Mouse (Mus musculus) heart, postnatal 14 days (tissue): ENCODE data around the gene Cd40lg. TPM values are rescaled to one million over a fixed set of nuclear protein-coding genes. Genes with fewer than 3 reads are reported as not detected.
A peak's percentile ranks its signal among the peaks of the same experiment; 100 is the strongest.

Experiments
- DNase-seq, 2 experiments: peaks; one replicate each; pipeline ENCODE4 v3.0.0; 2021 to 2022
- intact Hi-C: fragments of 180-260 bp; cut with DNase I; formaldehyde crosslinking; loops from one replicate; pipeline ENCODE4 v1.15.1; 2025
- long read RNA-seq, 2 experiments: library from polyadenylated mRNA; stranded (forward); transcript quantifications; one replicate each; pipeline ENCODE4 v2.0.0; 2021
- total RNA-seq, 2 experiments: library from RNA; stranded (reverse); gene quantifications; 2 replicates each; pipeline ENCODE4 v1.2.3; 2021

Gene Cd40lg
- under 1 TPM in 1 of 2 experiments, not detected in 1; 0.17 TPM for total RNA-seq
- long read RNA-seq, experiment 1, result 0 reads
- long read RNA-seq, experiment 2, result 0 reads

- intact Hi-C loops, result no loop called here
- no peak for DNase-seq
Measured at GRCm38 (mm10) chrX:57211876-57212275, at the start of gene Cd40lg. Gene Cd40lg (plus strand): TSS chrX:57212143.

- intact Hi-C loops, result no loop called here
- no peak for DNase-seq
Measured at GRCm38 (mm10) chrX:57166549-57166948, 45.4 kb upstream of the Cd40lg start.

- no peak for DNase-seq
- intact Hi-C loops, result no loop called here
Measured at GRCm38 (mm10) chrX:57171269-57171668, 40.7 kb upstream of the Cd40lg start.

- intact Hi-C loops, result no loop called here
- DNase-seq, result no peak
Measured at GRCm38 (mm10) chrX:57177225-57177779, 34.6 kb upstream of the Cd40lg start.

GRCm38 (mm10) chrX:57182470-57182869 is 29.5 kb upstream of the Cd40lg start:
- intact Hi-C loops, result no loop called here

GRCm38 (mm10) chrX:57183359-57183758 is 28.6 kb upstream of the Cd40lg start:
- no peak for DNase-seq

More at GRCm38 (mm10) chrX:57182470-57182869, 29.5 kb upstream of the Cd40lg start:
- no peak for DNase-seq

GRCm38 (mm10) chrX:57187301-57187700 is 24.6 kb upstream of the Cd40lg start:
- intact Hi-C loops, result no loop called here
- DNase-seq, result no peak

More at GRCm38 (mm10) chrX:57183359-57183758, 28.6 kb upstream of the Cd40lg start:
- intact Hi-C loops, result no loop called here

- intact Hi-C loops, result no loop called here
- no peak for DNase-seq
Measured at GRCm38 (mm10) chrX:57189335-57189734, 22.6 kb upstream of the Cd40lg start.

GRCm38 (mm10) chrX:57196319-57196718 is 15.6 kb upstream of the Cd40lg start:
- DNase-seq, result no peak
- intact Hi-C loops, result no loop called here

- no peak for DNase-seq
- intact Hi-C loops, result no loop called here
Measured at GRCm38 (mm10) chrX:57198036-57198435, 13.9 kb upstream of the Cd40lg start.

- intact Hi-C loops, result no loop called here
- no peak for DNase-seq
Measured at GRCm38 (mm10) chrX:57200397-57200796, 11.5 kb upstream of the Cd40lg start.

- DNase-seq, result no peak
- intact Hi-C loops, result no loop called here
Measured at GRCm38 (mm10) chrX:57210591-57210990, 1.4 kb upstream of the Cd40lg start.

GRCm38 (mm10) chrX:57212862-57213261 is 919 bp downstream of the Cd40lg start:
- intact Hi-C loops, result no loop called here
- no peak for DNase-seq

GRCm38 (mm10) chrX:57215495-57215894 is 3.6 kb downstream of the Cd40lg start:
- intact Hi-C loops, result no loop called here
- no peak for DNase-seq

GRCm38 (mm10) chrX:57216271-57216670 is 4.3 kb downstream of the Cd40lg start:
- no peak for DNase-seq
- intact Hi-C loops, result no loop called here

GRCm38 (mm10) chrX:57219563-57219962 is 7.6 kb downstream of the Cd40lg start:
- no peak for DNase-seq
- intact Hi-C loops, result no loop called here

- intact Hi-C loops, result no loop called here
- no peak for DNase-seq
Measured at GRCm38 (mm10) chrX:57221881-57222280, 9.9 kb downstream of the Cd40lg start.

- intact Hi-C loops, result no loop called here
- peak; percentile 1 to 2 for DNase-seq
Measured at GRCm38 (mm10) chrX:57223301-57223700, 11.4 kb downstream of the Cd40lg start.

- no peak for DNase-seq
- intact Hi-C loops, result no loop called here
Measured at GRCm38 (mm10) chrX:57228178-57228577, 16.2 kb downstream of the Cd40lg start.

GRCm38 (mm10) chrX:57233596-57233995 is 21.7 kb downstream of the Cd40lg start:
- intact Hi-C loops, result loop anchor here (10.0 kb wide), 1 partner anchor 179 kb away; the partner anchor contains the start of gene Htatsf1
- DNase-seq, result no peak

- DNase-seq, result peak in 1 of 2 experiments; percentile 5
- intact Hi-C loops, result loop anchor here (10.0 kb wide), 1 partner anchor 181 kb away; the partner anchor contains the start of gene Htatsf1
Measured at GRCm38 (mm10) chrX:57235982-57236381, 24.0 kb downstream of the Cd40lg start.

- intact Hi-C loops, result loop anchor here (10.0 kb wide), 1 partner anchor 184 kb away; the partner anchor contains the start of gene Htatsf1
Measured at GRCm38 (mm10) chrX:57238572-57238971, 26.6 kb downstream of the Cd40lg start.

More at GRCm38 (mm10) chrX:57238572-57238971, 26.6 kb downstream of the Cd40lg start:
- no peak for DNase-seq
